Mouse (Mus musculus) kidney, adult 8-10 months (tissue): Measurements from ENCODE around the gene Eef1akmt4.

Source experiments
- DNase-seq, 2 experiments: peaks; one replicate each; pipeline ENCODE4 v3.0.0; 2022

Eef1akmt4 gene

DNA sequence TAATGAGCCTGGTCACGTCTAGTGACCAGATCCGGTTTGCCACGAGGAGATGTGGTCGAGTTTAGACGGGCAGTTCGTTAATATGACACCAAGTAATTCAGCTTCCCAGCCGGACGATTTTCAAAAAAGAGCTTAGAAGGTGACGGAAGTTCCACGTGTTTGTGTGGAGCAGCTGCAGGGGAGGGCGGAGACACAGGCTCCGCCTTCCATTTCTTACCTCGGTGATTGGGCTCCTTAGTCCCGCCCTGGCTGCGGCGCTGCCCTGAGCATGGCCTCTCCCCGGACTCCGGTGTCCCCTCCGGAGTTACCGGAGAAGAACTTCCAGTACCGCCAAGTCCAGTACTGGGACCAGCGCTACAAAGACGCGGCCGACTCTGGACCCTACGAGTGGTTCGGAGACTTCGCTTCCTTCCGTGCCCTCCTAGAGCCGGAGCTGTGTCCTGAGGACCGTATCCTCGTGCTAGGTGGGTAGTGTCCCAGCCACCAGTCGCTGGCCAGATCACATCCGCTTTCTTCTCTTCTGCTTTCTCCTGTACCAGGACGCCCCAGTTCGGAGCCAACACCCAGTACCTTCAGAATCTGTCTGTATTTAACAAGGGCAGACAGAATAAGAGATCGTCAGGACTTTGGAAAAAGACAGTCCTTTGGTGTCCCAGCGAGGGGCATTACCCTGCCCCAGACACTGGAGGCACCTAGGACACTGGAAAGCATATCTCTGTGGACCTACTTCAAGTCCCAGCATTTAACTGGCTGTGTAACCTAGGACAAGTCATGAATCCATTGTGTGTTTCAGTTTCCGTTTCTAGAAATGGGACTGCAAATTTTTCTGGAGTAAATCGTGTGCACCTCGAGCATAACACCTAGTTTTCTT, at the start of gene Eef1akmt4, which contains the start of the genes Gm49333 and Alg3:
Gene Eef1akmt4, plus strand, starts transcription at position 237 of the 871 bp plus-strand sequence.
Gene Gm49333, plus strand, starts transcription at position 254 of the 871 bp plus-strand sequence.
Gene Alg3, minus strand, starts transcription at position 379 of the 871 bp plus-strand sequence.
- DNase-seq, result peak; percentile 90 to 92

DNA sequence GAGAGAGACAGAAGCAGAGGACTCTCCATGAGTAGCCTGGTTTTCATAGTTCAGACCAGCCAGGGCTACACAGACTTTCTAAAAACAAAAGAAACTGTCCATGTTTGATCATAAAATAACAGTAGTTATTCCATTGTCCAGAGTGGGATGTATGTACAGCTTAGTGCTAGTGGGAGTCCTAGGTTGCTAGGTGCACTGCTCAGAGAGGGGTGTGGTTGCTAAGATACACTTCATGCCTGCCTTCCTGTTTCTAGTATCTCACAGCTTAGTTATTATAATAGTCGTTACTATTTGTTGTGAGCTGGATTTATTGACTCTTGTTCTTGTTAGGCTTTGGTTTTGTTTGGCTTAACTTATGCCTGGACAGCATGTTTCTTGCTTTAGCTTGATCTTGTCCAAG, 46.3 kb upstream of the Eef1akmt4 start:
- DNase-seq, result no peak

- DNase-seq, result no peak
Observed at GRCm38 (mm10) chr16:20589366-20589938, 21.9 kb upstream of the Eef1akmt4 start, which contains the start of gene Vwa5b2. TSS of gene Vwa5b2 (plus strand) at chr16:20589471.

DNA sequence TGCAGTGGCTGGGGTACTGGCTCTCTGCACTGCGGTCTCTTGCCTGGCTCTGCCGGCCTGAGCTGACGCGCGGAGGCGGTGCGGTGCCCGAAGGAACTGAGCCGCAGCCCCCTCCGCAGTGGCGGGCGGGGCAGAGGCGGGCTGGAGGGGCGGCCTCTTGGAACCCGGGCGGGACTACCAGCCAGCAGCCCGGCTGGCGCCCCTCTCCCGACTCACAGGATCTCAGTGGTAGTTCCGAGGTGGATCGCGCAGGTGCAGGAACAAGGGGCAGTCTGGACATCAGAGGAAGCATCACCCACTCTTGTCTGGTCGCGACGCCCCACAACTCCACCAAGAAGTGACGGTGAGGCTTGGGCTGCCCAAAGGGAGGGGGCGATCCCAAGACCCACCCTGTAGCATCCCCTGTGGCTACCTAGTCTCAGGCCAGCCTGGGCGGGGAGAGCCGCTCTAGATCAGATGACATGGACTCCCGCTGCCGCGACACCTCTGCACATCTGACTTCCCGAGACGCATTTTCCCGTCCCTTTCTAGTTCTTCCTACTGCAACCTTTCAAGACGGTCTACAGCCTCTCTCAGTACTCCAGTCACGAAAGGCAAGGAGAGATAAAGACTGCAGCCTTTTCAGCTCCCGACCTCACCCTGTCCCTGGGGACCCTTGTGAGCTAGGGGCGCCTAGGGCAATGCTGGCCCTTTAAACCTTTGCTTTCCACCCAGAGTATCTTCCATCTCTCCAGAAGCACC, 21.3 kb upstream of the Eef1akmt4 start:
- no peak for DNase-seq

- no peak for DNase-seq
Observed at GRCm38 (mm10) chr16:20590680-20591038, 20.7 kb upstream of the Eef1akmt4 start.

GRCm38 (mm10) chr16:20591076-20591705, 20.2 kb upstream of the Eef1akmt4 start:
- DNase-seq, result no peak

GRCm38 (mm10) chr16:20595060-20595673, 16.2 kb upstream of the Eef1akmt4 start:
- DNase-seq, result no peak

DNA sequence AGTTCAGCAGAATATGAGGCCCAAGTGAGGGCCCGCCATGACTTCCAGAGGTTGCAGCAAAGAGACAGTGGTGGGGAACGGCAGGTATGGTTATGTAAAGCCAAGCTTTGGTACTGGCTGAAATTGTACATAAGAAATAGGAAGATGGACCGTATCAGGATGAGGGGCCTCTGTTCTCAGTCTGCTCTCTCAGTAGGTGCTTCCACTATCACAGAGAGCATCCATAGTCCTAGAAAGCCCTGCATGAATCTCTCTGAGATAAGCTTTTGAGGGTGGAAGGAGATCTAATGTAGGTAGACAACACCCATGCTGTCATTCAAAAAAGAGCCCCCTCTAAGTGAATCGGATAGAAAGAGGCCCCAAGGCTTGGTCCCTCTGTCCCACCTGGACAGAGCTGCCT, 15.7 kb upstream of the Eef1akmt4 start:
- DNase-seq, result no peak

- no peak for DNase-seq
Observed at GRCm38 (mm10) chr16:20596687-20597441, 14.5 kb upstream of the Eef1akmt4 start.

GRCm38 (mm10) chr16:20600511-20600910, 10.9 kb upstream of the Eef1akmt4 start:
- DNase-seq, result no peak

- DNase-seq, result no peak
Observed at GRCm38 (mm10) chr16:20604705-20605104, 6.7 kb upstream of the Eef1akmt4 start.

DNA sequence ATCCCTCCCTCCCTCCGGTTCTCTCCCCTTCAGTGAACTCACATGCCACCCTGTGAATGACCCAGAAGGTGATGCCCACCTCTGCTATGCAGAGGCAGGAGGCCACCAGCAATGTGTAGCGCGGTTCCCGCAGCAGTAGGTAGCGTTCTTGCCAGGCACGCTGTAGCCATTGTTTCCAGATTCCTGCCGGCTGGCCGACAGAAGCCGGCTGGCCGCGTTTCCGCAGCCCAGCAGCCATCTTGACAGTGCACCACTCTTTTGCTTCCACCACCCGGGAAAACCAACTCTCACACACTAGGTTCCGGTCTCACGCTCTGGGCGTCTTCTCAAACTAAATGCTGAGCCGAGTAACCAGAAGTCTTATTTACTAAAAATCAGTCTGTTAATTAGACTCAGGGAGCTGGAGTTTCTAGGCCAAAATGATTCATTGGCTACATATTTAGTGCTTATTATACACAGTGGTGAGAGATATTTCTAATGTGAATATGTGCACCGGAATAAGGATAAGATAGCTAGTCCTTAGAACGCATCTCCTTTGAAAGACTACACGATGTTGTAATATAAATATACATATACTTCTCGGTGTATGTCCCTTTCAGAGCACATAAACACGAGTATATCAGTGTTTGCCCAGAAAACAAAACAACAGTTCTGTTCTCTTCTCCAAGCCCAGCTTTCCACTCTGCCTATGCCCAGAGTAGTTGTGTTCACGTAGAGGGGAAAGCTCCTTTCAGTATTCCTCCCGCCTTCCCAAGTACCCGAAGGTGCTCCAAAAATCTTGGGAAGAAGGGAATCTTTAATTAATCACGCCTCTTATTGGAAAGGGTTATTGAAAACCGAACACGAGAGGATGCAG, 664 bp upstream of the Eef1akmt4 start:
- peak; percentile 65 to 78 for DNase-seq

GRCm38 (mm10) chr16:20619541-20620398, 8.4 kb downstream of the Eef1akmt4 start:
- DNase-seq, result no peak

GRCm38 (mm10) chr16:20620399-20620735, 9.0 kb downstream of the Eef1akmt4 start:
- no peak for DNase-seq

DNA sequence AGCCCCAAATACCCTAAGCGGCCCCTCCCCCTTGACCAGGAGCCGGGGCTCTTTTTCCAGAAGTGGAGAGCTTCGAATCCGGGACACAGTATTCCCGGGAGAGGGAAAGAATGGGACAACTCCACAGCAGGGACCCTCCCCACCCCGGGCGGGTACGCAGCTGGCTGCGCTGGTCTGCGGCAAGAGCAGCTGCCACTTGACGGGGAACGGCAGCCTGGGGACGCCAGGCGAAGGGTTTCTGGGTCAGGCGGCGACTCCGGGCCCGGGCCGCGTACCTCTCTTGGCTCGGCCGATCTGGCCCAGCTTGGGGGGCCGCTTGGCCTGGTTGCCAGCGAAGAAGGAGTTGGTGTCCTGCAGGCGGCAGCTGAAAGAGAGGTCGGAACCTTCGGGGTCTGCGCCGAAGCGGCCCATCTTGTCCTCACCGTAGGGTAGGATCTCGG, 9.4 kb downstream of the Eef1akmt4 start:
- no peak for DNase-seq

DNA sequence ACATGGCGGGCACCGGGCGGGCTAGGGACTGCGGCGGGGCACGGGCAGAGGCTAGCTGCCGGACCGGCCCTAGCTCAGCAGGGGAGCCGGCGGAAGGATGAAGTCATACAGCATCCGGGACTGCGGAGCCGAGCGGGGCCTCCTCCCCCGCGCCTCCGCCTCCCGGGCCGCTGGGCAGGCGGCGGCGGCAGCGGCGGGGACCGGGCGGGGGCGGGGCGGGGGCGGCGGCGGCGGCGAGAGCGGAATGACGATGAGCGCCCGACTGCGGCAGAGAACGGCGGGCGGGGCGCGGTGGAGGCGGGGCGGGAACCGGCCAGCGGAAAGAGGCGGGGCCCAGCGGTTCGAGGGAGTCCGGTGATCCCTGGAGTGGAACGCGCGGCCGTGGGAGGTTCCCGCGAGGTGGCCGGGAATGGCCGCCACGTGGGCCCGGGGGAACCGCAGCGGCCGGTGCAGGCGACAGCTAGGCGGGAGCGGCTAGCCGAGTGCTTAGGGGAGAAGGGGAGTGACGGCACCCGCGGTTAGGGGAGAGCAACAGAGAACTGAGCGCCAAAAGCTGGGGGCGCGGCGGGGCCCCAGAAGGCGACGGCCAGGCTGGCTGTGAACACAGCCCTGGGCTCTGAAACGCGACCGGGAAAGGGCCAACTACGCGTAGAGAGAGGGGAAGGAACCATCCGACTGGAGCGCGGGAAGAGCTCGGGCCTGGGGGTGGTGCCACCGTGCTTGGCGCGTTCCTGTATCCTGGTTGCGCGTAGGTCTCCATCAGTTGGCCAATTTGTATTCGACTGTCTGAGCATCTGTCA, 10.0 kb downstream of the Eef1akmt4 start, which contains the start of gene Camk2n2:
Gene Camk2n2, minus strand, starts transcription at position 97 of the 800 bp plus-strand sequence.
- peak; percentile 62 to 72 for DNase-seq

- peak; percentile 4 to 8 for DNase-seq
Observed at GRCm38 (mm10) chr16:20621991-20622685, 10.7 kb downstream of the Eef1akmt4 start.

GRCm38 (mm10) chr16:20623211-20623610, 11.8 kb downstream of the Eef1akmt4 start:
- no peak for DNase-seq
